Mouse (Mus musculus): ENCODE results near the gene Car5b.

The Car5b gene

DNA sequence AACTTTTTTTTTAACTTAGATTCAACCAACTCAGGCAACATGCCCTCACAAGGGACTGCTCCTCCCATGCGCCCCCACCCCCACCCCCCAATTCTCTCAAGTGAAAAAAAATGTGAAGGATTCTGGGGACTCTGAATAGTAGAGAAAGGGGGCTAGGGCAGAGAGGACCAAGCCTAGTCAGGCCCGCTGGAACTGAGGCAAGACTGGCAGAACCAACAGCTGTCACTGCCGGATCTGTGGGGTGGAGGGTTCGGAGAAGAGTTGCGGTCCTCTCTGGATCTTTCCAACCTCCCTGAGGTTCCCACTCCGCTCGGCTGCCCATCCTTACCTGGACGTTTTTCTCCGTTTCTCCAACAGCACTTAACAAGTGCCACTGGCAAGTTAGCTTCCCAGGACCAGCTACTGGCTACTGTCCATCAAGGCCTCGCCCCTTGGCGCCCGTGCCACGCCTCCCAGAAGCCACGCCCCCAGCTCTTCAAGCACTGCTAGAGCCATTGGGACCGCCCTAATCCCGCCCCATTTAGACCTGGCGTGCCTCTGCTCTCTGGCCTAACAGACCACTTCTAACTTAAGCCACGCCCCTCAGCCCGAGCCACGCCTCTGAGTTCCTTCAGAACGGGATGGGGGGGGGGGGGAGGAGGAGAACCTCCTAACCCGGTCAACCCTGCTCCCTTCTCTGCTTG, at the start of gene Car5b:
TSS of gene Car5b (minus strand) at position 391 of the 683 bp plus-strand sequence.
- DNase-seq: peak; percentile 87

DNA sequence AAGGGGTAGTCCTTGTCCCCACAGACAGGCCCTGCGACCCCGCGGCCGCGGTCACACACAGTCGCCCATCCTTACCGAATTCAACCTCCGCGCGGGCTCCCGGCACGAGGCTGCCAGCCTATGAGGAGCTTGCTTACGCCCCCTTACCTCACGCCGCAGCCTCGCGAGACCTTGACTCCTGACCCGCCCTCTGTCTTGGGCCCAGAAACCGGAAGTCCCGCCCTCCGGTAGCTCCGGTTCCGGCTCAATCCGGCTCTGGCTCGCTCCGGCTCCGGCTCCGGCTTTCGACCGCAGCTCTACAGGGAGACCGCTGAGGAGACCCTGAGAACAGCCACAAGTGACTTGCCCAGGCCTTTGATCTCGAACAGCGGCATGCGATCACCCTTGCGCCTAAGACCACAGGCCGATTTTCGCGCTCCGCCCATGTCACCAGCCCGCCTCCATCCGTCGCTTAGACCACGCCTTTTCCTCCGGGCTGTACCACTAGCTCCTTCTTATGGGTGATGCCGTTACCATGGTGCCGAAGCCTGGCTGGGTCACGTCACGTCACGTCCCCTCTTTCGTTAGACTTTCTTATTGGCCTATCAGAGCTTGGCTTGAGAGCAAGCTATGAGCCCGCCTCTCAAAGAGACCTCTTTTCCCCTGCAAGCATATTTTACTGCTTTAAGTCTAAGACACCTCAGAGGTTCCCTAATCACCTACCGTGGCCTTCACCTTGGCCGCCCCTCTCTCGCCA, 48.4 kb upstream of the Car5b start, which contains the start of gene Siah1b:
TSS of gene Siah1b (minus strand) at position 454 of the 736 bp plus-strand sequence.
- peak; percentile 96 for DNase-seq

DNA sequence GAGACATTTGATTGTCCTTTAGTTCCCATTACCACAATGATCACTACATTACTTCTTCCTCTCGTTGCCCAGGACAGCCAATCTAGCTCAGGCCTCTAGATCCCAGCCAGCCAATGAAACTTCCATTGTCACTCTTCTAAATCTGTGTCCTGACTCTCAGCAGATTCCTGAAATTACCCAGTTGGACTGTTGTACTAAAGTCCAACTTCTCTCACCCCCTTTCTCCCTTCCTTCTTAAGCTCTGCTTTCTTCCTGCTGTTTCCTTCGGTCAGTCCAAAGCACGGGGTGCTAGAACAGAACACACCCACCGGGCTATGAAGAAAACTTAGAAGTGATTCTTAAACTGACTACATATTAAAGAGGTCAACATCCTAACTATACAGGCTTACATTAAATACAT, 41.2 kb upstream of the Car5b start:
- DNase-seq: no peak

DNA sequence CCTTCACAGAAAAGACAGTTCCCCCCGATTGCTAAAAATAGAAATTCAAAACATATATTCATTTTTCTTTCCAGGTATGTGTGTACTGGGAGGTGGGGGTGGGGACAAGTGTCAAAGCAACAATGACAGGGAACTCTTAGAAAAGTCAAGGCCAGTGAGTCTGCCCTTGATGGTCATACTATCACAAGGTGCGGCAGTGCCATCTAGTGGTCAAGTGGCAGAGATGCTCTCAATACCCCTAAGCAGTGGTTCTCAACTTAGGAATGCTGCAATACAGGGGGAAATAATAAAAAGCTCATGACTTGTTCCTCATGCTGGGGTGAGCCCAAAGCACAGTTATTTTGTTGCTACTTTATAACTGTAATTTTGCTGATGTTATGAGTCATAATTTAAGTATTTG, 38.4 kb upstream of the Car5b start:
- DNase-seq: peak; percentile 25

DNA sequence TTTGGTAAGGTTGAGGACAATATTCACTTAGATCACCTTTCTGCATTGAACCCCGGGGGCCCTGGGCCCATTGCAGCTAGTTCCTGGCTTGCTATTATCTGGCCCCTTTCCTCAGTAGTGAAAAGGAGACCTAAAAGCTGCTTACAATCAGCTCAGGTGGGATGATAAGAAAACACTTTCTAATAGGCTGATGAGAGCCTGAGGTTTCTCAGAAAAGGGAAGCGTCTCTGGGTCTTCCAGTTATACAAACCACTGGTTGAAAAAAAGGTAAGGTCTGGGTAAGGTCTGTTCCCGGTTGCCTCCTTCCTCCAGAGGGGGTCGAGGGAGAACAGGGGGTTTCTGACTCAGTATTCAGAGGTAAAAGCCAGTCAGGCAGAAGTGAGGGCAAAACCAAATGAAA, 31.3 kb upstream of the Car5b start:
- no peak for DNase-seq

DNA sequence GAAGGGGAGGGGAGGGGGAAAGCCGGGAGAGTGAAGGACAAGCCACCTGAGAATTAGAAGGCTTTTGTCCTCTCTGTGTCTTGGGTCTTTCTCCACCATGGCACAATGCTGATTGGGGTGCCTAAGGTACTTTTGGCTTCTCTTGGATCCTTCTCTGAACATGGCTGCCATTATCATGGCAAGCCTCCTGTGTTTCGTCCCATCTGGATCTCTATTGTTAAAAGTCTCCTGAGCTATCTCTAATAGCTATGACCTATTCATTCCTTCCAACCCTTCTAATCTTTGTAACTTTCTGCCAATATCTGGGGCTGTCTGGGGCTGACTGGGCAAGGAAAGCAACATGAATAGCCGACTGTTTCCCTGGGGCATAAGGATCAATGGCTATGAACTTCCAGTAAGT, 30.7 kb upstream of the Car5b start:
- no peak for DNase-seq

DNA sequence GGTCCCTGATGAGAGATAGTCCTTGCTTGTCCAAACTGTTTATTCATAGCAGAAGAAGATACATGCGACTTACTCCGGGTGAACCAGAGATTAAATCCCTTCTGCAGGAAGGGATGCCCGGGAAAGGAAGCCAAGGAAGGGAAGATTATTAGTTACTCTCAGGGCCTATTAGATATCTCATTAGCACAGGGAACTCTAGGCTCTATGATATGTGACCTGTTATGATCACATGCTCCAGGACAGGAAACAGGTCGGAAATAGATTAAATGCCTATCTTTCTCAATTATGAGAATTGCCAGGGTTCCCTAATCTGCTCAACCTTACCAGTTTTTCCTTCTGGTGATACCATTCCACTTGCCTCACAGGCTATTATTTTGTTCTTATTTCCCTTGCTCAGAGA, 27.9 kb upstream of the Car5b start:
- DNase-seq: no peak

DNA sequence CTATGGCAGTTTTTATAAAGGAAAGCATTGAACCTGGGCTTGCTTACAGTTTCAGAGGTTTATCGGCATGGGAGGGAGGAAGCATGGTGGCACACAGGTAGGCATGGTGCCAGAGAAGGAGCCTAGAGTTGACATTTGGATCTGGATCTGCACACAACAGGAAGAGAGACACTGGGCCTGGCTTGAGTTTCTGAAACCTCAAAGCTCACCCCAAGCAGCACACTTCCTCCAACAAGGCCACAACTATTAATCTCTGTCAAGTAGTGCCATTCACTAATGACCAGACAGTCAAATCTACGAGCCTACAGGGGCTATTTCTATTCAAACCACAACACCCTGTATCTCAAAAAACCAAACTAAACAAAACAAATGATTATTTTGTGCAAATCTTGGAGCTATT, 18.9 kb upstream of the Car5b start:
- DNase-seq: no peak

DNA sequence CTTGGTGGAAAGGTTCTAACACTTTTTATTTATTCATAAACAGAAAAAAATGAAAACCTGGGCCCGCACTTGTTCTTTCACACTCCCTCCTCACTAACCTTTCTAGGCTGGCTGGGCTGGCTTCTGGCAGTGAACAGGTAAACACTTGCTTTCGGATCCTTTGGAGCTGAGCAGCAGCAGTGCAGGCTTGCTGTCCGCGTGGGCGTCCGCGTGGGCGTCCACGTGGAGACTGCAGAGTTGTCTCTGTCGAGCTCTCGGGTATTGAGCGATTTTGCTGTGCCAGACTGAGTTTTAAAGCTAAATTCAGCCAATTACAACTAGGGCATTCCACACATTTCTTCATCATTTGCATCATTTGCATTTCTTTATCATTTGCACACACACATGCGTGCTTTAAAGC, 14.3 kb upstream of the Car5b start:
- DNase-seq: peak; percentile 33

DNA sequence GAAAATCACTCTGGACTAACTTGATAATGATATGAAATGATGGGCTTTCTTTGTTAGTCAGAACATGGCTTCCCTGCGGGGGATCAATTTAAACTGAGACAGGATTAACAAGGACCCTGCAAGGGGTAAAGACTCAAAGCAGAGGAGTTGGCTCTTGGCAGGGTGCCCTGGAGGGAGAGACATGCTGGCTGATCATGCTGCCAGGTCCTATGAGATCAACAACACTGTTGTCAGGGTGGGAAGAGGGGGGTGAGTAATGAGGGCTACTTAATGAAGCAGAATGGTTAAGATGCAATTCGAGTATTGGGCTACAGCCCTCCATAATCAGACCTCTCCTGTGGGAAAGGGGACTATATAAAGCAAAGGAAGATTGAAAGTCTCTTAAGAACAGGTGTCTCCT, 11.1 kb upstream of the Car5b start:
- no peak for DNase-seq

DNA sequence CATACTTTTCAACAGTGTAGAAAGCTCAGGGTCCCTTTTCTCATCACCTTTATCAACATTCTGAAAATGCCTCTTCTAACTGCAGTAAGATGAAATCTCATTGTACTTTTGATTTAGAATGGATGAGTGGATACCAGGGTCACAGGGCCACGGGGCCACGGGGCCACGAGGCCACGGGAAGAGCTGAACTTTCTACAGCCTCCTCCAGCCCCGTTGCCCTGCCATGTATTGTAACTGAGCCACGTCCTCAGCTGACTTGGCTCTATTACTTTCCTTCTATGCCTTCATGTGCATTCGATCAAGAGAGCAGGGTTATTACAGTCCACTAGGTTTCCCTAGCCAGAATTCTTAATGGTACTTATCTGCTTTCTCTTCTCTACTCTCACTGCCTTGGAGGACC, 8.1 kb upstream of the Car5b start:
- DNase-seq: no peak

DNA sequence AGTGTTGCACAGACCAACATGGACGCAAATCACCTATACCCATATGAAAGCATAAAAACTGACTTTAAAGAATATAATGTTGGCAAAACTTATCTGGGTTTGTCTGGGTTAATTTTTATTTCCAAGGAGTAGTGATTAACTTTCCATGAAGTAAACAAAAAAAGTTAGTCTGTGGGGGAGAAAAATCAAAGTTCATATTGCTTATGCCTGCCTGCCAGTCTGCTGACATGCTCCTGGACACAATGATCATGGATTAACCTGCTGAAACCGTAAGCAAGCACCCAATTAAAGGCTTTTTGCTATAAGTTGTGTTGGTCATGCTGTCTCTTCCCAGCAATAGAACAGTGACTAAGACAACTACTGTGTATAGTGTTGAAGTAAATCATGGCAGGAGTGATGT, 7.6 kb upstream of the Car5b start:
- no peak for DNase-seq

DNA sequence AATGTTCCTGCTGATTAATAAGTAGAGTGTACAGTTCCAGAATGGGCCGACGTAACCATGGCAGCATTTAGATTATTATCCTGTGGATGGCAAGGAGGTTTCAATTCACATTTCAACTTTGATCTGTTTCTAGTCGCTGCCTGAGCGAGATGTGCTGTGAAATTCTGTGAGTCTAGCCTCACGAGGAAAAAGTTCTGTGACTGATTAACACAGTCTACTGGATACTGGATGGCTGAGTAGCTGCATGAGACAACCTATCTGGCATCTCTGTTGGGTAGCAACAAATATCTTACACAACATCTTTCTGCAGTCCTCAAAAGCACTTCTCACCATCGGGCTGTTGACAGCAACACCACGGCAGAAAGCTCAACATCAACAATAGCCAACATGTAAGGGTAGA, 4.7 kb upstream of the Car5b start:
- no peak for DNase-seq

DNA sequence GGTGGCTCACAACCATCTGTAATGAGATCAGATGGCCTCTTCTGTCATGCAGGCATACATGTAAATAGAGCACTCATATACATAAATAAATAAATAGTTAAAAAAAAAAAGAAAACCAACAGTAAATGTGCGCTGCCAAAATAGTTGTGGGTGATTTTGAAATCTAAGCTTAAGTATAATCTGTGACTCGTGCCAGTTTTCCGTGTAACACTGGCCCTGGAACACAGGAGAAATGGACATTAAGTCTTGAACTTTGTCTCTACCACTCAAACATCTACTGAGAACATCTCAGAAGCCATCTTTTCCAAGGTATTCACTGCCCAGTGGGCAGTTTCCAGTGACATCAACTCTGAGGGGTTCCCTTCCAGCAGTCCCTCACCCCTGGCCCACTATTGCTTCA, 12.2 kb downstream of the Car5b start:
- no peak for DNase-seq

DNA sequence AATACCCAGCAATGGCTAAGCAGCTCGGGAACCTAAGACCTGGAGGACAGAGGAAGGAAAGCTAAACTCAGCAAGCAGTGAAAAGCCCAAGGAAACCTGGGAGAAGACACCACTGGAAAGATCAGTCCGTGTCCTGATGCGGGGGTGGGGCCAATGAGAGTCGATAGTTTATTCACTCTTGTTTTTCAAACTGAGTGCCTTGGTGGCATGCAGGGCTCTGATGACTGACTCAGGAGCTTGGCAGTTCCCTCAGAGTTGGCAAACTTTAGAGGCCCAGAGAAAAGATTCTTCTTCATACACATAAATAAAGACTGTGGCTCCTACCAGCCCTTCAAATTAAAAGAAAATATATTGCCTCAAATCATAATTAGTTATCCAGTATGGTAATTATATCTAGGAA, 12.8 kb downstream of the Car5b start:
- DNase-seq: no peak

DNA sequence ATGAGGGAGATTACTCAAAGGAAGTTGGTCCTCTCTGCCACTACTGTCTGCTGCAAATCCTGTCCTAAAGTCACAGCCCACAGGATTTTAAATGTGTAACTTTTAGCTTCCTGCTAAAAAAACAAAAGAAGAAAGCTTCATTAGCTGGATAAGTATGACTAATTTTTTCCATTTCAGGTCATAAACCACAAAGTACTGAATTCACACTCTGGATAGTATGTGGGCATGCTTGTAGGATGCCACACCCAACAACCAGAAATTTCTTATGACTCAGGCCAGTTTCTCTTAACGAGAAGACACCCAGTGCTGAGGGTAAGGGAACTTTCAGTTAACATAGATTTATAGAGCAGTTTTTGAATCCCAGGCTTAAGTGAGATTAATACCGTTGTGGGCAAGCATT, 14.5 kb downstream of the Car5b start:
- no peak for DNase-seq

DNA sequence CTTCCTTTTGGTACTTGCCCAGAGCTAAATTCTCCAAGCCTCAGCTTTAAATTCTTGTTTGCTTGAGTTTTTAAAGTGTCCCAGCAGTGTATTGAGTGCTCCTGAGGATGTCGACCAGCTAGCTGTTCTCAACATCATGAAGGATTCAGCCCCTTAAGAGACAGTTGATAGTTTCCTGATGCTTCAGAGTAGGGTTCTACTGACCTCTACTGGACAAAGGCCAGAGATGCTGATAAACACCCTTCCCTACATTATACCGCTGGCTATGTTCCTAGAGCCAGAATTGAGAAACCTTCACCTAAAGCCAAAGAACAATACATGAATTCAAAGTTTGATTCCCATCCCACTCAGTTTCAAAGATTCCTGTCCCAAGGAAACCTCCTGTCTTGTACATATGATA, 23.0 kb downstream of the Car5b start:
- no peak for DNase-seq

DNA sequence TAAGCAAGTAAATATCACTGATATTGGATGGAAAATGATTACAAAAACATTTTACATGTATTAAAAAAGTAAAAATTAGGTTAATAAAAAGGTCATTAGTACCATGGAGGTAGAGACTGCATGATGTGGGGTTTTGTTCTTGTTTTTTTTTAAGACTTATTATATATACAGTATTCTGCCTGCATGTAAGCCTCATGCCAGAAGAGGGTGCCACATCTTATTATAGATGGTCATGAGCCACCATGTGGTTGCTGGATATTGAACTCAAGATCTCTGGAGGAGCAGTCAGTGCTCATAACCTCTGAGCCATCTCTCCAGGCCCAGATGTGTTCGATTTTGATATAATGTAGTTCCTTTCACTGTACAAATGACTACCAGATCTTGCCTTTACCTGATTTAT, 27.9 kb downstream of the Car5b start:
- no peak for DNase-seq

DNA sequence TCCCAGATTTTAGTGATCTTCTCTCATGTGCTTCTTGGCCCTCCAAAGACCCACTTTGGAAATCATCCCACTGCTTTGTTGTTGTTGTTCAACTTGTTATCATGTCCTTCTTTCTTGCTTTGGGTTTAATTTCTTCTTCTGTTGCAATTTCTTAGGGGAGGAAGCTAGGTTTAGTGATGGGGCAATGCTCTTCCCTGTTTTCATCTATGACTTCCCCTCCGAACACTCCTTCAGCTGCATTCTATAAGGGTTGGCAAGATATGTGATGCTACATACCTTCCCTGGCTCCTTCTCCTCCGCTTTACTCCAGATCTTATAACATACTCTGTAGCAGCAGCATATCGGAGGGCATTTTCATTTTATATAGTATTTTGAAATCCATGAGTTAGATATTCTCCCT, 31.0 kb downstream of the Car5b start:
- DNase-seq: no peak

DNA sequence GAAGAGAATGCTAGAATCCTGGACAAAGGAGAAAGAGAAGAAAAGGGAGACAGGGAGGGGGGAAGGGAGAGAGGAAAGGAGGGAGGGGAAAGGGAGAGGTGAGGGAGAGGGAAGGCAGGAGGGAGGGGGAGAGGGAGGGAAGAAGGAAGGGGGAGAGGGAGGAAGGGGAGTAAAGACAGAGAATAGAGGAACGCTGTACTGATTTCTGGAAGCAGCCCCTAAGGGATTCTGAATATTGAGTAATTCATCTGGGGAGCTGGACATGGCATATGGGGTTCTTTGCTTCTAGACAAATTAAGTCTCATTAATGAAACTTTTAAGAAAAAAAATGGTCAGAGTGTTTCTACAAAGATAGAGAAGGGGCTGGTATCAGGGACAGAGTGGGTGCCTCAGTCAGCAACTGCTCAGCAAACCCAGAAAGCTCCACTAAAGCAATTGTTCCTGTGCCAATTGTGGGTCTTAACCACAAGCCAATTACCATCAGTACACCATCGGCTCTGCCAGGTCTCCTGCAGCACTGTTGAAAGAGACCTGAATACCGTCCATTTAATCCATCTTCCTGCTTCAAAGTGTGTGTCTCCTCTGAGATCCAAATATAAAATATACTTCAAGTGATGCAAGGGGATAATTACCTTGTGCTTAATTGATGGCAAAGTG, 40.0 kb downstream of the Car5b start:
- no peak for DNase-seq

DNA sequence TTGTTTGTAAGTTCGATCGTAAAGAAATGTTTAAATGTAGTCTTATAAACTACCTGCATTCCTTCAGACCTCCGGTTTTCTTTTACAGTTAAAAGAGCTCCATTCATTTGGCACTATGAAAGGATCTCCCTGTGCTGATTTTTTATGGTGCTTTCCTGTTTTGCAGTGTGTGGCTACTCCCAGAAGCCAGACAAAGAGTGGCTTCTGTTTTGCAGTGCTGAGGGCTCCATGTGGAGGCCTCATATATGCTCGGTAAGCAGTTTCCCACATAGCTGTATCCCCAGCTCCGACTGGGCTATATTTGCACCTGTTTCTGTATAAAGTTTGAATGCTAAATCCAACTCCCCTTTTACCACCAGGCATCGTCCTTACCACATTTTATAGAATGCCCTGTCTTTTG, 45.7 kb downstream of the Car5b start:
- DNase-seq: no peak

DNA sequence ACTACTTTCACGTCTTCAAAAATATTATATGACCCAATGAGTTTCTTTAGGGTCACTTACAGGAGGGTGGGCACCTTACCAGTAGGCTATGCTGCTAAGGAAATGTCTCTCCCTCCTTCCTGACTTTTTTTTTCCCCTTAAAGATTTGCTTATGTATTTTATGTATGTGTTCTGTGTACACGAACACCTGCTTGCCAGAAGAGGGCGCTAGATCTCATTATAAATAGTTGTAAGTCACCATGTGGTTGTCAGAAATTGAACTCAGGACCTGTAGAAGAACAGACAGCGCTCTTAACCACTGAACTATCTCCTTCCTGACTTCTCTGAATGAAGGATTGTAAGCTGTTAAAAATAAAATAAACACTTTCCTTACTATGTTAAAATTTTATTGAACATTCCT, 46.3 kb downstream of the Car5b start:
- DNase-seq: no peak

DNA sequence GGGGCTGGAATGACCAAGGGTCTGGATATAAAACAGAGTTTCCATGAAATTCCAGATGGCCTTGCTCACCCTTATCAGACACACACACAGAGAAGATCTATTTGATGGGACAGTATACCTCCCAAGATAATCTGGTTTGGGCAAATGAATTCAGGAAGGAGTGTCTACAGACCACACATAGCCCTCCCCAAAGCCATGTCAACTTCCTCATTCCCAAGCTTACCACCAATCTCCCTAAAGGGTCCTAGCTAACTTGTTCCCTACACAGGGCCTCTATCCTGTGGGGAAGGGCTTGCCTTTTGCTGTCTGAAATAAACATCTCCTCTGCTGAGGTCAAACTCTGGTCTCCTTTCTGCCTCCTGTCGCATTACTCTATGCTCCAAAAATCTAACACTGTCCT, 46.7 kb downstream of the Car5b start:
- no peak for DNase-seq

DNA sequence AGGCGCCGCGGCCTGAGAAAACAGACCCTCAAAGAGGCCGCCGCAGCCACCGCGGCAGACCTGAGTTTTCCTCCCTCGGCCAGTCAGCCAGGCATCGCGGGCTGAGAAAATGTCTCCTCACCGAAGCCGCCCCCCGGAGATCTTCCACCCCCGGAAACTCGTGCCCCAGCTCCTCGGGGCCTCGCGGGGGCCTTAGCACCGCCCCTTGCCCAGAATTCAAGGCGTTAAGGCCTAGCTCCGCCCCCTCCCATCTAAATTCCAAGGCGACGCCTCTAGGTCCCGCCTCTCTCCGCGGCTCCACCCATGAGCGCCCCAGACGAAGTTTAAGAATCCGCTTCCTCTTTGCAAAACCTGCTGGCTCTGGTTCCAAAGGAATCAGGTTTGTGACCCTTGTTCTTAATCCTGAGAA, 69.3 kb downstream of the Car5b start, which contains the start of gene Zrsr2:
TSS of gene Zrsr2 (minus strand) at position 195 of the 409 bp plus-strand sequence.
- DNase-seq: peak; percentile 85

All from layer of hippocampus, adult 9-11 months (tissue).